Mouse (Mus musculus) spleen, postnatal 4 days (tissue): ENCODE measurements around the gene Lgi1.

ENCODE experiments used
- DNase-seq, 2 experiments: peaks; one replicate each; pipeline ENCODE4 v3.0.0; 2022; ENCODE audit warnings: low spot score in 2 of 2

Lgi1 gene

GRCm38 (mm10) chr19:38264505-38265500, at the start of gene Lgi1:
Lgi1 (plus strand) TSS chr19:38264536.
- DNase-seq: no peak

GRCm38 (mm10) chr19:38217696-38218095, 46.6 kb upstream of the Lgi1 start:
- DNase-seq: no peak

GRCm38 (mm10) chr19:38223356-38223904, 40.9 kb upstream of the Lgi1 start:
- no peak for DNase-seq

- DNase-seq: peak; percentile 84 to 93
These were observed 40.2 kb upstream of the Lgi1 start, which contains the start of gene Fra10ac1 for GRCm38 (mm10) chr19:38223905-38224684. Fra10ac1 (minus strand) TSS chr19:38224156.

GRCm38 (mm10) chr19:38224685-38225060, 39.7 kb upstream of the Lgi1 start:
- no peak for DNase-seq

GRCm38 (mm10) chr19:38228699-38229098, 35.6 kb upstream of the Lgi1 start:
- no peak for DNase-seq

GRCm38 (mm10) chr19:38232087-38232486, 32.2 kb upstream of the Lgi1 start:
- no peak for DNase-seq

GRCm38 (mm10) chr19:38232516-38232915, 31.8 kb upstream of the Lgi1 start:
- no peak for DNase-seq

GRCm38 (mm10) chr19:38236526-38236925, 27.8 kb upstream of the Lgi1 start:
- DNase-seq: no peak

GRCm38 (mm10) chr19:38237834-38238212, 26.5 kb upstream of the Lgi1 start:
- no peak for DNase-seq

- no peak for DNase-seq
These were observed 26.0 kb upstream of the Lgi1 start for GRCm38 (mm10) chr19:38238213-38238951.

- DNase-seq: no peak
These were observed 22.0 kb upstream of the Lgi1 start for GRCm38 (mm10) chr19:38242314-38242852.

GRCm38 (mm10) chr19:38244748-38245147, 19.6 kb upstream of the Lgi1 start:
- DNase-seq: no peak

- no peak for DNase-seq
These were observed 18.8 kb upstream of the Lgi1 start for GRCm38 (mm10) chr19:38245361-38246176.

- no peak for DNase-seq
These were observed 18.1 kb upstream of the Lgi1 start for GRCm38 (mm10) chr19:38246177-38246622.

- no peak for DNase-seq
These were observed 14.7 kb upstream of the Lgi1 start for GRCm38 (mm10) chr19:38249627-38250026.

GRCm38 (mm10) chr19:38253796-38254195, 10.5 kb upstream of the Lgi1 start:
- DNase-seq: no peak

- DNase-seq: no peak
These were observed 5.7 kb upstream of the Lgi1 start for GRCm38 (mm10) chr19:38258651-38259065.

- DNase-seq: no peak
These were observed 4.9 kb upstream of the Lgi1 start for GRCm38 (mm10) chr19:38259436-38259835.

GRCm38 (mm10) chr19:38260346-38260745, 4.0 kb upstream of the Lgi1 start:
- DNase-seq: no peak
